Mouse (Mus musculus) neural tube, embryonic 14.5 days (tissue): ENCODE data around the gene Yaf2. TPM values are rescaled to one million over a fixed set of nuclear protein-coding genes. Genes with fewer than 3 reads are reported as not detected.

Source experiments
- ATAC-seq: fragments of 200-750 bp; cut with Nextera tagmentation; 2 replicates; pipeline ENCODE4 v1.8.0; 2017; ENCODE audit warnings: low read depth, mild to moderate bottlenecking, moderate TSS enrichment, moderate library complexity
- H3K27ac ChIP-seq: fragments of 300-500 bp; sonication (generic); 2 replicates; pipeline ENCODE4 v1.5.1; 2014; ENCODE audit warnings: low read depth, mild to moderate bottlenecking, control low read depth, low read length, moderate library complexity, mixed read lengths
- H3K27me3 ChIP-seq: fragments of 300-500 bp; sonication (generic); 2 replicates; pipeline ENCODE4 v1.6.1; 2014; ENCODE audit warnings: low read length; ENCODE audit not compliant: control insufficient read depth, insufficient read depth
- H3K36me3 ChIP-seq: fragments of 300-500 bp; sonication (generic); 2 replicates; pipeline ENCODE4 v1.6.1; 2014; ENCODE audit warnings: low read length, mixed read lengths; ENCODE audit not compliant: control insufficient read depth, insufficient read depth
- H3K4me1 ChIP-seq: fragments of 300-500 bp; sonication (generic); 2 replicates; pipeline ENCODE4 v1.6.1; 2014; ENCODE audit warnings: low read length; ENCODE audit not compliant: control insufficient read depth, insufficient read depth
- H3K4me2 ChIP-seq: fragments of 300-500 bp; sonication (generic); 2 replicates; pipeline ENCODE4 v1.6.1; 2014; ENCODE audit warnings: mild to moderate bottlenecking, low read depth, low read length, control low read depth
- H3K4me3 ChIP-seq: fragments of 300-500 bp; sonication (generic); 2 replicates; pipeline ENCODE4 v1.5.1; 2014; ENCODE audit warnings: low read depth, low read length, control low read depth, mixed read lengths
- H3K9ac ChIP-seq: fragments of 300-500 bp; sonication (generic); replicated peaks from 2 replicates; pipeline ENCODE4 v1.6.1; 2014; ENCODE audit warnings: low read depth, mild to moderate bottlenecking, control low read depth, low read length, mixed read lengths
- H3K9me3 ChIP-seq: fragments of 300-500 bp; sonication (generic); 2 replicates; pipeline ENCODE4 v1.6.1; 2016; ENCODE audit warnings: low read length; ENCODE audit not compliant: control insufficient read depth
- WGBS: fragments of 180-500 bp; shearing (Covaris S2); extraction: QIAGEN DNeasy Blood & Tissue Kit; methylation state at CpG from one replicate; pipeline ENCODE4 v1.1.7; 2014; 5-methylcytosine and 5-hydroxymethylcytosine counted together
- polyA plus RNA-seq: library from polyadenylated mRNA; unstranded; fragments of >200 nt; fragmentation: Nextera tagmentation; extraction: Ambion mirVana; gene quantifications from 2 replicates; pipeline ENCODE4 v1.2.1, GENCODE M21; 2014

The Yaf2 gene
- polyA plus RNA-seq, 1 experiment from 2014 or later: 133 TPM

DNA sequence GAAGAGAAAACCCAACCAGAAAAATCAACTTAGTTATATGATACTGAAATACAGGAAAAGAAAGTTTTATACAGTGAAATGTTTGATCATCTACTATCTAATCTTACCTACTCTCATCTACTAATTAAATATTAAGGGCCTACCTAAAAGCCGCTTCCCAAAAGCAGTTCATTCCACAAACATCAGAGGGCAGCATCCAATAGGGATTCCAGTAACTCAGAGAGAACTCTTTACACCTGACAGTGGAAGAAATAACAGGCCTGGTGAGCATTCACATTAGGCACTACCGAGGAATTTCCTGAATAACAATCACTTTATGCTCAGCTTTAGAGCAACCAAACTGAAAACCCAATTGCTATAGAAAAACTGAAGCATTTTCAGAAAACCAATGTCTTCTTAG is 71.0 kb downstream of the Yaf2 start:
- 45% methylated on average over 2 of the region's 2 CpGs for WGBS
- no peak for ATAC-seq
- Histone ChIP-seq H3K4me3 (no peak overlapping the region), H3K4me2 (no peak overlapping the region), H3K27ac (no peak overlapping the region), H3K4me1 (no peaks in the 10 kb centered on the region), H3K9me3 (no peaks in the 10 kb centered on the region), H3K9ac (no peak overlapping the region), H3K36me3 (no peaks in the 10 kb centered on the region), H3K27me3 (no peaks in the 10 kb centered on the region)

DNA sequence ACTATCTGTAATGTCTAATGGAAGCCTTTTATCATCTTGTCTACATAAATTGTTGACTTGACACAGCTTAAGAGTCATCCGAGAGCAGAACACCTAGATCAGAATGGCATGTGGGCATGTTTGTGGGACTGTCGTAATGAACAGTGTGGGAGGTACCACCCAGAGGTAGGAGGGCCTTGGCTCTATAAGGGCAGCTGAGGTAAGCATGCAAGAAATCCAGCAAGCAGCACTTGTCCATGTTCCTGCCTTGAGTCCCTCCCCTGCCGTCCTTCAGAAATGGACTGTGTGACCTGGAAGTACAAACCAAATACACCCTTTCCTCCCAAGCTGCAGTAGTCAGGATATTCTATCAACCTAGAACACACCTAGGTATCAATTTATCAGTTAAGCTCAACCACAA is 71.5 kb downstream of the Yaf2 start:
- Histone ChIP-seq H3K4me3 (no peak overlapping the region), H3K4me2 (no peak overlapping the region), H3K9me3 (no peaks in the 10 kb centered on the region), H3K27ac (no peak overlapping the region), H3K36me3 (no peaks in the 10 kb centered on the region), H3K4me1 (no peaks in the 10 kb centered on the region), H3K27me3 (no peaks in the 10 kb centered on the region), H3K9ac (no peak overlapping the region)
- WGBS: 86% methylated on average over 3 of the region's 3 CpGs
- ATAC-seq: no peak

DNA sequence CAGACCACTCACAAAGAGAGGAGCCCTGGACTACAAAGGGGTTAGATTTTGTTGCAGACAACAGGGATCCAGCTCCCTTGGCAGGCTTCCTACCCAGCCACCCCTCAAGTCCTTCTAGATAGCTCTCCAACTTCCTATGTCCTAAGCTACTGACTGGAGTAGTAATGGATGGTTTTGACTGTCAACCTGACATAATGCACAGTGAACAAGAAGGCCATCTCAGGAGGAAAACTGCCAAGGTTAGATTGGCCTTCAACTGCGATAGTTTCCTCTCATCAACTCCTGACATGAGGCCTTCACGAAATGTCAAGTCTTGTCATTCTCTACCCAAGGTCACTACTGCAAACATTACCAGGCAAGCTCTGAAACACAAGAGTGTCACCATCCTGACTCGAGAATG is 72.5 kb downstream of the Yaf2 start:
- 87% methylated on average over 3 of the region's 3 CpGs for WGBS
- Histone ChIP-seq H3K36me3 (no peaks in the 10 kb centered on the region), H3K27ac (no peak overlapping the region)

DNA sequence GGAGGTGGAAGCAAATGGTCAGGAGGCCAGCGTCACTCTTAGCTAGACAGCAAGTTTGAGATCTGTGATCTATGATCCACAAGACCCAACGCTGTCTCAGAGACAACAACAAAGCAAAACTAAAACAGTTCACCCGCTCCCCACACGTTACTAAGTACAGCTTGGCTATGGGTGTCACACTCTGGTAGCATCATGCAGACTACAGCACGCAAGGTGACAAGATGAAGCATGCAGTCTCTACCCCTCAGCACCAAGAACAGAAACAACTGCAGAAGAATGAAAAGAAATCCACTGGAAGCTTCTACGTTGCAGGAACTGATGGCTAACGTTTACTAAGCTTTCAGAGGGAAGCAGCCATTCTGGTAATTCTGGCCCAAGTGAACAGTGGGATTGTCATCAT is 73.2 kb downstream of the Yaf2 start:
- no peak for ATAC-seq
- Histone ChIP-seq H3K4me2 (no peak overlapping the region), H3K4me3 (no peak overlapping the region), H3K9ac (no peak overlapping the region), H3K36me3 (0 out of 2 replicates have a peak, but pooled peaks cover 5% of the 10 kb centered on the region), H3K27me3 (no peaks in the 10 kb centered on the region), H3K4me1 (no peaks in the 10 kb centered on the region), H3K27ac (no peak overlapping the region), H3K9me3 (no peaks in the 10 kb centered on the region)
- WGBS: 87% methylated on average over 7 of the region's 7 CpGs

More for the DNA sequence above, 72.5 kb downstream of the Yaf2 start:
- ATAC-seq: no peak
- Histone ChIP-seq H3K27me3 (no peaks in the 10 kb centered on the region), H3K4me3 (no peak overlapping the region), H3K9me3 (no peaks in the 10 kb centered on the region), H3K4me2 (no peak overlapping the region), H3K4me1 (no peaks in the 10 kb centered on the region), H3K9ac (no peak overlapping the region)

DNA sequence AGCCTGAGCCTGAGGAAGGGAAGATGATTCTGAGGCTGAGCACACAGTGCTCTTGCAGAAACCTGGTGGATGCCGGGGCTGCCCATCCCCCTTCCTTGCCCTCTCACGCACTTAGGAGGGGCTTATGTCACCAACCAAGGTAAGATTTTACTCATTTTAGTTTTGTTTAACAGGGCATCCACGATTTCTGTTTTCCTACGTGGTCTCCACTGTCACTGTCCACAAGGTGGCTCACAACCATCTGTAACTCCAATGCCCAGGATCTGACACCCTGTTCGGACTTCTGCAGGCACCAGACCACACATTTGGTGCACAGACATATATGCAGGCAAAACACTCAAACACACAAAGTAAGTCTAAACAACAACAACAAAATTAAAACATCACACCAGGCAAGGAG is 73.9 kb downstream of the Yaf2 start:
- no peaks in the 10 kb centered on the region for H3K9me3 ChIP-seq

DNA sequence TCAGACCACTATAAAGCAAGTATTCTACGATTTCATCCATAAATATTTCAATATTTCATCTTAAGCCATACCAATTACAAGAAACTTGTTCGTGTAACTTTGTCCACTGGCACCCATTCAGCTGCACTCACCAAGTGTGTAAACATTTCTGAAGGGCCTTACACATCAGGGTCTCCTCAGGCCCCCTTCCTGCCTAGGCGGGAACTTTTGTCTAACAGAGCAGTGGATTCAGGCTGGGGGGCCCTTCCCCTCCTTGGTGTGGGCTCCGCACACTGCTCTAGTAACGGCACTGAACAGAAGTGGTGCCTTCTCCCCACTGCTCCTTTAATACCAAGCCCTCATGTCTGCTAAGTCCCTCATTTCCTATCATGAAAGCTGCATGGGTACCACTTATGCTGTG is 74.5 kb downstream of the Yaf2 start:
- Histone ChIP-seq H3K4me2 (no peak overlapping the region), H3K4me1 (no peaks in the 10 kb centered on the region), H3K36me3 (peaks cover 13% of the 10 kb centered on the region; the same call in 1 of the 2 replicates), H3K27ac (no peak overlapping the region), H3K9me3 (no peaks in the 10 kb centered on the region), H3K9ac (no peak overlapping the region), H3K27me3 (no peaks in the 10 kb centered on the region), H3K4me3 (no peak overlapping the region)
- 88% methylated on average over 5 of the region's 5 CpGs for WGBS
- ATAC-seq: no peak

More for the DNA sequence above, 73.9 kb downstream of the Yaf2 start:
- Histone ChIP-seq H3K4me2 (no peak overlapping the region), H3K27me3 (no peaks in the 10 kb centered on the region), H3K4me1 (no peaks in the 10 kb centered on the region), H3K36me3 (peaks cover 7% of the 10 kb centered on the region; the same call in 1 of the 2 replicates), H3K9ac (no peak overlapping the region), H3K27ac (no peak overlapping the region), H3K4me3 (no peak overlapping the region)
- no peak for ATAC-seq
- WGBS: 70% methylated on average over 5 of the region's 5 CpGs

DNA sequence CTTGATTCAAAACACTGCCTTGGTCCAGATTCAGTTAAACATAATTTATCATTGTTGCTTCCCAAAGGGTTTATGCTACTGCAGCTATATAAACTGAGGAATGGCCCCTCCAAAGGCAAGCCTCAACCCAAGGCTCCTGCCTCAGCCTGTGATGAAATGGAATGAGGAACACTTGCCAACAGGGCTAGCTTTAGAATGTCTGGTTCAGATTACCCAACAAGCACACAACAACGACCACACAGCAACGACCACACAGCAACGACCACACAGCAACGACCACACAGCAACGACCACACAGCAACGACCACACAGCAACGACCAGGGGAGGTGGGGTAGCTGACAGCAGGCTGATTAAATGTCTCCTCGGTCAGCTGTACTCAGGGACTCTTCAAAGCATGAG is 76.8 kb downstream of the Yaf2 start:
- Histone ChIP-seq H3K9me3 (no peaks in the 10 kb centered on the region), H3K4me2 (no peak overlapping the region), H3K27me3 (no peaks in the 10 kb centered on the region), H3K4me3 (no peak overlapping the region), H3K36me3 (peaks cover 15% of the 10 kb centered on the region; the same call in 1 of the 2 replicates), H3K27ac (no peak overlapping the region), H3K4me1 (no peaks in the 10 kb centered on the region), H3K9ac (no peak overlapping the region)
- WGBS: 68% methylated on average over 8 of the region's 8 CpGs
- ATAC-seq: no peak

DNA sequence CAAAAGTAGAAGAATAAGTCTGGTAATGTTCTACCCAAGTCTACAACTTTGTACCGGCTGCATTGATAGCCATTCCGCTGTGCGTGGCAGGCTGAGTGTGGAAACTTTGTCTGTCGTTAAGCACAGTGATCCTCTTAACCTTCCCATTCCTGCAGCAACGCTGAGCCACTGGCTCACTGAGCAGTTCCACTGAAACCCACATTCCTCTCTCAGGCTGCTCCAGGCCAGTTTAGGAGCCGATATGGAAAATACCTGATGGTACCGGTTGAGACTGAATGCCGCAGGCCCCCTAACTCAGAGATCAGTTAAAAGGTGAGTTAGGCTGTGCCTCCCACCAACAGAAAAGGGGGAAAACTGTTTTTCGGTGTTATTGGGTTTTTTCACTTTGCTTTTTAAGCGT is 81.4 kb downstream of the Yaf2 start:
- Histone ChIP-seq H3K4me2 (no peak overlapping the region), H3K36me3 (peaks cover 18% of the 10 kb centered on the region; the same call in 1 of the 2 replicates), H3K9me3 (no peaks in the 10 kb centered on the region), H3K4me3 (no peak overlapping the region), H3K27ac (no peak overlapping the region), H3K9ac (no peak overlapping the region), H3K4me1 (no peaks in the 10 kb centered on the region), H3K27me3 (no peaks in the 10 kb centered on the region)
- no peak for ATAC-seq
- WGBS: 88% methylated on average over 10 of the region's 10 CpGs

DNA sequence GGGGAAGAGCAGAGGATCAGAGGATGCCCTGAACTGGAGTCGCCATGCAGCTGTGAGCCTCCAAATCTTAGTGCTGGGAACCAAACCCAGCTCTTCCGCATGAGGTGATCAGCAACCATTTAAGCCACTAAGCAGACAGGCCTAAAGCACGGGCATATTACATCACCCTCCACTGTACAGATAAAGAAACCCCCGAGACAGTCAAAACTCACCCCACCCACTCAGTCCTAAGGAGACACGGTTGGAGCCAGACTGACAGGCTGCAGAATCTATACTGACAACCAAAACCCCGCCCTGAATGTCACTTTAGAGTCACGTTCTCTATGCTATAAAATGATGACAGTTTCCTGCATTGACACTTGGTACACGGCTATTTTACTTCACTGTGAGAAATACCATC is 83.6 kb downstream of the Yaf2 start:
- no peaks in the 10 kb centered on the region for H3K9me3 ChIP-seq
- H3K9ac ChIP-seq: no peak overlapping the region
- no peak overlapping the region for H3K4me2 ChIP-seq
- H3K27me3 ChIP-seq: no peaks in the 10 kb centered on the region
- no peak overlapping the region for H3K27ac ChIP-seq
- WGBS: 89% methylated on average over 8 of the region's 8 CpGs
- ATAC-seq: no peak
- H3K4me3 ChIP-seq: no peak overlapping the region
- no peaks in the 10 kb centered on the region for H3K4me1 ChIP-seq
- H3K36me3 ChIP-seq: peaks cover 11% of the 10 kb centered on the region; the same call in 1 of the 2 replicates
